Mouse (Mus musculus): ENCODE measurements around the gene Pcp4l1.

DNA sequence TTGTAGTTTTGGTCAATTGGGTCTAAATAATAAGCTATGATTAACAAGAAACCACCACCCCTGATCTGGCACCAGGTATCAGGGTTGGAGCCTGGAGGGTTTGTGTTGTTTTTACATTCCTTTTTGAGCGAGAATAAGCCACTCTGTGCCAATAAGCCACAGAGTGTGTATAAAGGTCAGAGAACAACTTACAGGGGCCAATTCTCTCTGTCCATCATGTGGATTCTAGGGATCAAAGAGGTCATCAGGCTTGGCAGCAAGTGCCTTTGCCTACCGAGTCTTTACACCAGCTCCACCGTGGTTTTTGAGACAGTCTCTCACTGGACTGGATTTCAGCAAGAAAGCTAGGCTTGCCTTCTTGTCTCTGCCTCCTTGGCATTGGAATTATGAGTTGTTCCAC lies 16.8 kb upstream of the Pcp4l1 start:
- TF ChIP-seq CTCF (IDR thresholded peaks at IDR 0.05; ENCODE audit: low read depth) = no peak
- TF ChIP-seq EP300 (IDR thresholded peaks at IDR 0.05; ENCODE audit: low read depth) = no peak

Measured in heart, postnatal 0 days (tissue).